Mouse (Mus musculus) kidney, postnatal 0 days (tissue): ENCODE results near the gene Tmem206. TPM values are rescaled to one million over a fixed set of nuclear protein-coding genes. Genes with fewer than 3 reads are reported as not detected.

Source experiments
- ATAC-seq: fragments of 200-750 bp; cut with Nextera tagmentation; replicated peaks from 2 replicates; pipeline ENCODE4 v1.8.0; 2017; ENCODE audit warnings: low read depth, moderate number of reproducible peaks, moderate TSS enrichment, moderate library complexity; ENCODE audit not compliant: low FRiP score
- DNase-seq: peaks from one replicate; pipeline ENCODE4 v3.0.0-alpha.2; 2016; ENCODE audit warnings: low spot score
- H3K27ac ChIP-seq: fragments of 300-500 bp; sonication (generic); 2 replicates; pipeline ENCODE4 v1.5.1; 2014; ENCODE audit warnings: mild to moderate bottlenecking
- H3K27me3 ChIP-seq: fragments of 300-500 bp; sonication (generic); 2 replicates; pipeline ENCODE4 v1.6.1; 2014; ENCODE audit warnings: low read length, mixed read lengths; ENCODE audit not compliant: insufficient read depth
- H3K36me3 ChIP-seq: fragments of 300-500 bp; sonication (generic); 2 replicates; pipeline ENCODE4 v1.6.1; 2014; ENCODE audit warnings: low read length, mixed read lengths; ENCODE audit not compliant: insufficient read depth
- H3K4me1 ChIP-seq: fragments of 300-500 bp; sonication (generic); replicated peaks from 2 replicates; pipeline ENCODE4 v1.6.1; 2014; ENCODE audit warnings: antibody characterized with exemption, low read length, mixed read lengths; ENCODE audit not compliant: insufficient read depth
- H3K4me2 ChIP-seq: fragments of 300-500 bp; sonication (generic); 2 replicates; pipeline ENCODE4 v1.6.1; 2014; ENCODE audit warnings: mild to moderate bottlenecking, low read length, moderate library complexity, mixed read lengths
- H3K4me3 ChIP-seq: fragments of 300-500 bp; sonication (generic); replicated peaks from 2 replicates; pipeline ENCODE4 v1.5.1; 2014; ENCODE audit warnings: low read depth, low read length
- H3K9ac ChIP-seq: fragments of 300-500 bp; sonication (generic); 2 replicates; pipeline ENCODE4 v1.6.1; 2014; ENCODE audit warnings: low read depth, low read length
- H3K9me3 ChIP-seq: fragments of 300-500 bp; sonication (generic); replicated peaks from 2 replicates; pipeline ENCODE4 v1.6.1; 2016; ENCODE audit warnings: low read length, inconsistent platforms, mixed read lengths
- CTCF ChIP-seq: IDR thresholded peaks from 2 replicates; pipeline ENCODE4 v1.5.1; 2016; ENCODE audit warnings: antibody characterized with exemption, low read depth, mild to moderate bottlenecking, moderate library complexity
- WGBS: fragments of 180-500 bp; shearing (Covaris S2); extraction: QIAGEN DNeasy Blood & Tissue Kit; methylation state at CpG from one replicate; pipeline ENCODE4 v1.1.7; 2014; 5-methylcytosine and 5-hydroxymethylcytosine counted together
- polyA plus RNA-seq: library from polyadenylated mRNA; unstranded; fragments of >200 nt; fragmentation: Nextera tagmentation; extraction: Ambion mirVana; gene quantifications from 2 replicates; pipeline ENCODE4 v1.2.1, GENCODE M21; 2015

The Tmem206 gene
- 19.7 and 24.5 TPM in 2 replicates for polyA plus RNA-seq

- Histone ChIP-seq H3K27me3 (no peaks in the 10 kb centered on the region), H3K9me3 (no peaks in the 10 kb centered on the region), H3K4me3 (peak within 1 kb of the TSS; percentile 56), H3K4me2 (peak within 1 kb of the TSS; percentile 85), H3K9ac (peak within 1 kb of the TSS; percentile 75), H3K4me1 (peaks cover 7% of the 10 kb centered on the region; the same call in 1 of the 2 replicates), H3K36me3 (no peaks in the 10 kb centered on the region), H3K27ac (peak within 1 kb of the TSS; percentile 60)
- DNase-seq (peak; percentile 98), ATAC-seq (peak; percentile 83)
- TF ChIP-seq CTCF = no peak
- under 1% methylated on average over 42 of the region's 42 CpGs for WGBS
Observed at GRCm38 (mm10) chr1:191325726-191326232, at the start of gene Tmem206. Gene Tmem206, plus strand, starts transcription at chr1:191325912.

- H3K9ac ChIP-seq = no peak overlapping the region
- no peaks in the 10 kb centered on the region for H3K4me1 ChIP-seq
- no peak for TF ChIP-seq CTCF
- no peak overlapping the region for H3K4me3 ChIP-seq
- no peaks in the 10 kb centered on the region for H3K27me3 ChIP-seq
- no peak overlapping the region for H3K27ac ChIP-seq
- no peaks in the 10 kb centered on the region for H3K9me3 ChIP-seq
- DNase-seq (no peak), ATAC-seq (no peak)
- no peaks in the 10 kb centered on the region for H3K36me3 ChIP-seq
- no peak overlapping the region for H3K4me2 ChIP-seq
- WGBS = 87% methylated on average over 7 of the region's 7 CpGs
Observed at GRCm38 (mm10) chr1:191276181-191276580, 49.5 kb upstream of the Tmem206 start.

- 75% methylated on average over 14 of the region's 14 CpGs for WGBS
- no peaks in the 10 kb centered on the region for H3K36me3 ChIP-seq
- DNase-seq (no peak), ATAC-seq (peak; percentile 46)
- no peak for TF ChIP-seq CTCF
- no peaks in the 10 kb centered on the region for H3K4me1 ChIP-seq
- H3K9ac ChIP-seq = no peak overlapping the region
- no peak overlapping the region for H3K4me2 ChIP-seq
- H3K27ac ChIP-seq = no peak overlapping the region
- H3K27me3 ChIP-seq = no peaks in the 10 kb centered on the region
- H3K4me3 ChIP-seq = no peak overlapping the region
- H3K9me3 ChIP-seq = no peaks in the 10 kb centered on the region
Observed at GRCm38 (mm10) chr1:191277549-191278059, 48.1 kb upstream of the Tmem206 start.

- no peaks in the 10 kb centered on the region for H3K36me3 ChIP-seq
- H3K27ac ChIP-seq = no peak overlapping the region
- no peak overlapping the region for H3K4me3 ChIP-seq
- H3K4me1 ChIP-seq = no peaks in the 10 kb centered on the region
- no peaks in the 10 kb centered on the region for H3K9me3 ChIP-seq
- TF ChIP-seq CTCF = no peak
- H3K27me3 ChIP-seq = no peaks in the 10 kb centered on the region
- no peak for DNase-seq
- no peak overlapping the region for H3K9ac ChIP-seq
- 71% methylated on average over 4 of the region's 4 CpGs for WGBS
- no peak overlapping the region for H3K4me2 ChIP-seq
- ATAC-seq = no peak
Observed at GRCm38 (mm10) chr1:191278324-191278723, 47.4 kb upstream of the Tmem206 start.

GRCm38 (mm10) chr1:191281171-191281570, 44.5 kb upstream of the Tmem206 start:
- ATAC-seq (no peak), DNase-seq (no peak)
- H3K36me3 ChIP-seq = no peaks in the 10 kb centered on the region
- no peak overlapping the region for H3K27ac ChIP-seq
- no peak overlapping the region for H3K9ac ChIP-seq
- no peaks in the 10 kb centered on the region for H3K9me3 ChIP-seq
- TF ChIP-seq CTCF = no peak
- no peaks in the 10 kb centered on the region for H3K4me1 ChIP-seq
- H3K4me2 ChIP-seq = no peak overlapping the region
- no peak overlapping the region for H3K4me3 ChIP-seq
- no peaks in the 10 kb centered on the region for H3K27me3 ChIP-seq
- 56% methylated on average over 7 of the region's 7 CpGs for WGBS

- 76% methylated on average over 1 of the region's 1 CpGs for WGBS
- Histone ChIP-seq H3K4me2 (no peak overlapping the region), H3K27ac (no peak overlapping the region), H3K27me3 (no peaks in the 10 kb centered on the region), H3K9ac (no peak overlapping the region), H3K9me3 (no peaks in the 10 kb centered on the region), H3K36me3 (no peaks in the 10 kb centered on the region), H3K4me3 (no peak overlapping the region), H3K4me1 (no peaks in the 10 kb centered on the region)
- peak; percentile 27; the same call in 1 of the 2 replicates for TF ChIP-seq CTCF
- no peak for ATAC-seq
- DNase-seq = no peak
Observed at GRCm38 (mm10) chr1:191282319-191282718, 43.4 kb upstream of the Tmem206 start.
